Mouse (Mus musculus) heart, embryonic 10.5 days (tissue): ENCODE measurements at regions not wholly inside any gene's neighbourhood (a gene's known extent, or its start where the extent isn't known, plus 50 kb on each side); places are given as distances from the start of the nearest gene placed in this dataset.

Experiments
- DNase-seq: peaks from one replicate; pipeline ENCODE4 v3.0.0-alpha.2; 2017; ENCODE audit warnings: low spot score
- H3K27ac ChIP-seq: fragments of 300-500 bp; sonication (generic); 2 replicates; pipeline ENCODE4 v1.5.1; 2016; ENCODE audit warnings: mild to moderate bottlenecking
- H3K27me3 ChIP-seq: fragments of 300-500 bp; sonication (generic); 2 replicates; pipeline ENCODE4 v1.6.1; 2016; ENCODE audit warnings: mild to moderate bottlenecking; ENCODE audit not compliant: poor library complexity, insufficient read depth, severe bottlenecking
- H3K36me3 ChIP-seq: fragments of 300-500 bp; sonication (generic); 2 replicates; pipeline ENCODE4 v1.6.1; 2016; ENCODE audit warnings: mild to moderate bottlenecking, moderate library complexity
- H3K4me1 ChIP-seq: fragments of 300-500 bp; sonication (generic); 2 replicates; pipeline ENCODE4 v1.6.1; 2016; ENCODE audit warnings: mild to moderate bottlenecking
- H3K4me3 ChIP-seq: fragments of 300-500 bp; sonication (generic); 2 replicates; pipeline ENCODE4 v1.5.1; 2016; ENCODE audit warnings: mild to moderate bottlenecking, moderate library complexity
- H3K9me3 ChIP-seq: fragments of 300-500 bp; sonication (generic); 2 replicates; pipeline ENCODE4 v1.6.1; 2016; ENCODE audit warnings: mild to moderate bottlenecking, moderate library complexity
- WGBS: fragments of 180-500 bp; shearing (Covaris S2); methylation state at CpG from one replicate; pipeline ENCODE4 v1.1.7; 2016; 5-methylcytosine and 5-hydroxymethylcytosine counted together

GRCm38 (mm10) chr13:25594629-25595028 lies 324.3 kb upstream of the Nrsn1 start:
- H3K36me3 ChIP-seq, result no peaks in the 10 kb centered on the region
- WGBS, result 86% methylated on average over 3 of the region's 3 CpGs
- H3K4me3 ChIP-seq, result no peak overlapping the region

GRCm38 (mm10) chr13:25570641-25571040 lies 300.3 kb upstream of the Nrsn1 start:
- no peaks in the 10 kb centered on the region for H3K9me3 ChIP-seq
- WGBS, result 84% methylated on average over 5 of the region's 5 CpGs
- no peaks in the 10 kb centered on the region for H3K27me3 ChIP-seq
- H3K27ac ChIP-seq, result no peak overlapping the region
- no peaks in the 10 kb centered on the region for H3K4me1 ChIP-seq
- DNase-seq, result no peak
- no peak overlapping the region for H3K4me3 ChIP-seq
- no peaks in the 10 kb centered on the region for H3K36me3 ChIP-seq

More at GRCm38 (mm10) chr13:25594629-25595028, 324.3 kb upstream of the Nrsn1 start:
- no peaks in the 10 kb centered on the region for H3K9me3 ChIP-seq
- H3K27ac ChIP-seq, result no peak overlapping the region
- no peaks in the 10 kb centered on the region for H3K27me3 ChIP-seq
- no peak for DNase-seq
- no peaks in the 10 kb centered on the region for H3K4me1 ChIP-seq

GRCm38 (mm10) chr13:25562746-25563145 lies 292.4 kb upstream of the Nrsn1 start:
- Histone ChIP-seq H3K4me3 (no peak overlapping the region), H3K27me3 (no peaks in the 10 kb centered on the region), H3K4me1 (no peaks in the 10 kb centered on the region), H3K36me3 (no peaks in the 10 kb centered on the region), H3K9me3 (no peaks in the 10 kb centered on the region), H3K27ac (no peak overlapping the region)
- 21% methylated on average over 2 of the region's 2 CpGs for WGBS
- DNase-seq, result peak; percentile 74

GRCm38 (mm10) chr13:25560339-25560738 lies 290.0 kb upstream of the Nrsn1 start:
- Histone ChIP-seq H3K4me3 (no peak overlapping the region), H3K4me1 (no peaks in the 10 kb centered on the region), H3K9me3 (no peaks in the 10 kb centered on the region), H3K36me3 (no peaks in the 10 kb centered on the region), H3K27ac (no peak overlapping the region), H3K27me3 (no peaks in the 10 kb centered on the region)
- 57% methylated on average over 2 of the region's 2 CpGs for WGBS
- no peak for DNase-seq

- Histone ChIP-seq H3K4me1 (no peaks in the 10 kb centered on the region), H3K4me3 (no peak overlapping the region), H3K9me3 (no peaks in the 10 kb centered on the region), H3K27ac (no peak overlapping the region), H3K36me3 (no peaks in the 10 kb centered on the region), H3K27me3 (no peaks in the 10 kb centered on the region)
- DNase-seq, result no peak
- 75% methylated on average over 6 of the region's 6 CpGs for WGBS
Observed at GRCm38 (mm10) chr13:25554962-25555361, 284.7 kb upstream of the Nrsn1 start.

- no peaks in the 10 kb centered on the region for H3K27me3 ChIP-seq
- 0 out of 2 replicates have a peak, but pooled peaks cover 3% of the 10 kb centered on the region for H3K9me3 ChIP-seq
- no peak overlapping the region for H3K4me3 ChIP-seq
- H3K27ac ChIP-seq, result no peak overlapping the region
- no peaks in the 10 kb centered on the region for H3K4me1 ChIP-seq
- 88% methylated on average over 9 of the region's 9 CpGs for WGBS
- no peaks in the 10 kb centered on the region for H3K36me3 ChIP-seq
- DNase-seq, result no peak
Observed at GRCm38 (mm10) chr13:25548551-25548950, 278.2 kb upstream of the Nrsn1 start.

- Histone ChIP-seq H3K9me3 (0 out of 2 replicates have a peak, but pooled peaks cover 3% of the 10 kb centered on the region), H3K4me3 (no peak overlapping the region), H3K27ac (no peak overlapping the region), H3K4me1 (no peaks in the 10 kb centered on the region), H3K27me3 (no peaks in the 10 kb centered on the region), H3K36me3 (no peaks in the 10 kb centered on the region)
- no peak for DNase-seq
- 84% methylated on average over 12 of the region's 12 CpGs for WGBS
Observed at GRCm38 (mm10) chr13:25547150-25548145, 277.1 kb upstream of the Nrsn1 start.

- peaks cover 2% of the 10 kb centered on the region; the same call in 1 of the 2 replicates for H3K4me1 ChIP-seq
- H3K27ac ChIP-seq, result no peak overlapping the region
- no peaks in the 10 kb centered on the region for H3K27me3 ChIP-seq
- no peak for DNase-seq
- H3K4me3 ChIP-seq, result no peak overlapping the region
- no peaks in the 10 kb centered on the region for H3K36me3 ChIP-seq
- H3K9me3 ChIP-seq, result no peaks in the 10 kb centered on the region
- WGBS, result 36% methylated on average over 3 of the region's 3 CpGs
Observed at GRCm38 (mm10) chr13:25524094-25524493, 253.8 kb upstream of the Nrsn1 start.

GRCm38 (mm10) chr13:25507355-25507754 lies 237.1 kb upstream of the Nrsn1 start:
- no peaks in the 10 kb centered on the region for H3K4me1 ChIP-seq
- no peaks in the 10 kb centered on the region for H3K9me3 ChIP-seq
- no peak for DNase-seq
- H3K27me3 ChIP-seq, result no peaks in the 10 kb centered on the region
- H3K4me3 ChIP-seq, result no peak overlapping the region
- H3K36me3 ChIP-seq, result no peaks in the 10 kb centered on the region
- H3K27ac ChIP-seq, result no peak overlapping the region

- DNase-seq, result no peak
- Histone ChIP-seq H3K27me3 (no peaks in the 10 kb centered on the region), H3K36me3 (no peaks in the 10 kb centered on the region), H3K4me1 (no peaks in the 10 kb centered on the region), H3K9me3 (no peaks in the 10 kb centered on the region), H3K27ac (no peak overlapping the region), H3K4me3 (no peak overlapping the region)
- 78% methylated on average over 7 of the region's 7 CpGs for WGBS
Observed at GRCm38 (mm10) chr13:25494492-25495034, 224.3 kb upstream of the Nrsn1 start.

GRCm38 (mm10) chr13:25490036-25490435 lies 219.7 kb upstream of the Nrsn1 start:
- H3K27ac ChIP-seq, result no peak overlapping the region
- WGBS, result 70% methylated on average over 4 of the region's 4 CpGs
- no peaks in the 10 kb centered on the region for H3K36me3 ChIP-seq
- no peaks in the 10 kb centered on the region for H3K4me1 ChIP-seq
- no peak for DNase-seq
- no peak overlapping the region for H3K4me3 ChIP-seq
- no peaks in the 10 kb centered on the region for H3K27me3 ChIP-seq
- H3K9me3 ChIP-seq, result no peaks in the 10 kb centered on the region

- 93% methylated on average over 1 of the region's 1 CpGs for WGBS
- no peak for DNase-seq
Observed at GRCm38 (mm10) chr13:25483309-25483708, 213.0 kb upstream of the Nrsn1 start.

GRCm38 (mm10) chr13:25451917-25452316 lies 181.6 kb upstream of the Nrsn1 start:
- H3K27ac ChIP-seq, result no peak overlapping the region
- no peaks in the 10 kb centered on the region for H3K27me3 ChIP-seq
- no peaks in the 10 kb centered on the region for H3K36me3 ChIP-seq
- no peak for DNase-seq
- 86% methylated on average over 9 of the region's 9 CpGs for WGBS
- no peaks in the 10 kb centered on the region for H3K9me3 ChIP-seq
- H3K4me1 ChIP-seq, result no peaks in the 10 kb centered on the region
- no peak overlapping the region for H3K4me3 ChIP-seq

More at GRCm38 (mm10) chr13:25483309-25483708, 213.0 kb upstream of the Nrsn1 start:
- Histone ChIP-seq H3K27me3 (no peaks in the 10 kb centered on the region), H3K4me1 (no peaks in the 10 kb centered on the region), H3K4me3 (no peak overlapping the region), H3K36me3 (no peaks in the 10 kb centered on the region), H3K27ac (no peak overlapping the region), H3K9me3 (no peaks in the 10 kb centered on the region)
